Mouse (Mus musculus): Measurements from ENCODE around the gene Lats2.

- TF ChIP-seq CTCF (IDR thresholded peaks at IDR 0.05; ENCODE audit: extremely low read depth, insufficient read length, insufficient replicate concordance, low read depth, low read length), result no peak
- no peak for TF ChIP-seq POLR2A (IDR thresholded peaks at IDR 0.05; ENCODE audit: low read depth, low read length)
Observed at GRCm38 (mm10) chr14:57711059-57711458, 47.1 kb downstream of the Lats2 start.
